26 mouse cellular contexts compared by ENCODE assay signal in genomic region chr9:65262641-65263120, GRCm38 (mm10). TPM values are rescaled to one million over a fixed set of nuclear protein-coding genes. Genes with fewer than 3 reads are reported as not detected.
"Had no signal": no experiment of that assay in that cellular context is flagged by ENCODE, and none has a peak within 500 bp of the region (broad histone marks: within the 10 kb centered on the region; RNA-seq: fewer than 3 reads in every experiment).

No protein-coding gene starts in this region.

- H3K4me2 ChIP-seq: heart, embryonic 12.5 days; hindbrain, embryonic 12.5 days; hindbrain, embryonic 14.5 days; intestine, embryonic 15.5 days; limb, embryonic 13.5 days; limb, embryonic 15.5 days; liver, embryonic 12.5 days had no signal

- H3K4me3 ChIP-seq: heart, adult 2 months; heart, embryonic 12.5 days; hindbrain, embryonic 10.5 days; hindbrain, embryonic 12.5 days; intestine, embryonic 15.5 days; layer of hippocampus, adult 2 months; left cerebral cortex, adult 2 months; limb, embryonic 13.5 days; limb, embryonic 15.5 days; liver, embryonic 12.5 days had no signal

- ATAC-seq: hindbrain, embryonic 16.5 days; inflammation-experienced regulatory T-cells, adult 6 months; intestine, embryonic 15.5 days; intestine, postnatal 0 days; liver, embryonic 12.5 days had no signal

- H3K4me1 ChIP-seq: heart, embryonic 12.5 days; liver, embryonic 12.5 days had no signal

- H3K9me3 ChIP-seq: heart, embryonic 12.5 days; hindbrain, embryonic 10.5 days; hindbrain, embryonic 12.5 days; intestine, embryonic 15.5 days; limb, embryonic 13.5 days; limb, embryonic 15.5 days; liver, embryonic 12.5 days had no signal

- H3K36me3 ChIP-seq: heart, embryonic 12.5 days; hindbrain, embryonic 10.5 days; hindbrain, embryonic 12.5 days; intestine, embryonic 15.5 days; limb, embryonic 13.5 days; limb, embryonic 15.5 days; liver, embryonic 12.5 days had no signal

- H3K27ac ChIP-seq: heart, adult 2 months; hindbrain, embryonic 10.5 days; hindbrain, embryonic 12.5 days; hindbrain, embryonic 14.5 days; intestine, embryonic 15.5 days; layer of hippocampus, adult 2 months; left cerebral cortex, adult 2 months; limb, embryonic 13.5 days; limb, embryonic 15.5 days; liver, embryonic 12.5 days; liver, embryonic 14.5 days had no signal

- H3K9ac ChIP-seq: heart, embryonic 12.5 days; hindbrain, embryonic 12.5 days; hindbrain, embryonic 14.5 days; intestine, embryonic 15.5 days; limb, embryonic 13.5 days; limb, embryonic 15.5 days; liver, embryonic 12.5 days; liver, embryonic 14.5 days had no signal

- H3K27me3 ChIP-seq: intestine, embryonic 15.5 days; limb, embryonic 13.5 days; limb, embryonic 15.5 days had no signal

- DNase-seq: gastrocnemius, postnatal 14 days; kidney, adult 18-20 months; kidney, adult 8-10 months; kidney, postnatal 10 days; kidney, postnatal 25 days; kidney, postnatal 4 days had no signal

RNA-seq across cellular contexts. Expression of gene Cilp, which starts 2.3 kb away (rescaled TPM):
- total RNA-seq: granulocyte monocyte progenitor cell, adult 5-6 weeks; layer of hippocampus, postnatal 25 days; left cerebral cortex, postnatal 14 days; left cerebral cortex, postnatal 36 days had no signal
- polyA plus RNA-seq: heart, embryonic 12.5 days; heart, embryonic 14.5 days; inflammation-experienced regulatory T-cells, adult 6 months had no signal
